8 mouse cellular contexts compared by ENCODE assay signal in the genomic region with DNA sequence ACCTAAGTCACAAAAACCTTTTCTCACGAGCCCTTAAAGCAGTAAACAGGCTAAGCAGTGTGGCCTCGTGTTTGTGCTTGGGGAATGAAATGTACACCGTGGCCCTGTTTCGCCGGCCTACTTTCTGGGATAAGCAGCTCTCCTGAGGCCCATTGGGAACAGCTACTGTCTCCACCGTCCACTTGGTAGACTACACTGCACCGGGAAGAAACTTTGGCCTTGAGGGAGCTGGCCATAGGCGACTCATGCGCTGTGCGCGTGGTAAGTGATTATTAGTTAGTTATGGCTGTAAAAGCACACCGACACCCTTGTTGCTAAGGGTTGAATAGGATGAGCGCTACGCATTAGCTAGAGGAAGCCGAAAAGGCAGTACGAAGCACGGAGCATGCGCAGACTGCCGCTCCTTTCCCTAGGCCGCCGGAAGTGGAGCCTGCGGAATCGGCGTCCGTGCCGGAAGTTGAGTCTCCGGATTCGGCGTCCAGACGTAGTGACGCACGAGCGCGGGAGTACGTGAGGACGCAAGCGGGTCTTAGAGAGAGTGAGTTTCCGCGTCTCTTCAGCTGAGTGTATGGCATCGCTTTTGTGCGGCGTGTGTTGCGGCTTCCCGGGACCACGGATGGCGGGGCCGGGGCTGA. TPM values are rescaled to one million over a fixed set of nuclear protein-coding genes. Genes with fewer than 3 reads are reported as not detected.
DNase-seq lines count a peak whose midpoint lies in the region; ATAC-seq and TF ChIP-seq lines count a peak whose summit lies in the region.

A gene (plus strand): TSS at position 342 of the 635 bp plus-strand sequence.

- H3K27me3 ChIP-seq in ES-Bruce4 (ENCODE audit: control insufficient read depth, insufficient read depth, low read length, poor library complexity, severe bottlenecking) = no peaks in the 10 kb centered on the region
- H3K27me3 ChIP-seq in forebrain, embryonic 13.5 days = 0 out of 2 replicates have a peak, but pooled peaks cover 6% of the 10 kb centered on the region
- H3K27me3 ChIP-seq in liver, postnatal 0 days (ENCODE audit: insufficient read depth, low read length) = no peaks in the 10 kb centered on the region
- H3K27me3 ChIP-seq in neural tube, embryonic 14.5 days (ENCODE audit: control insufficient read depth, insufficient read depth, low read length) = no peaks in the 10 kb centered on the region

- TF ChIP-seq CTCF in ES-Bruce4 (IDR thresholded peaks at IDR 0.05; ENCODE audit: low read depth, low read length) = no peak
- no peak for TF ChIP-seq CTCF in liver, postnatal 0 days (IDR thresholded peaks at IDR 0.05; ENCODE audit: low read depth)

- no peaks in the 10 kb centered on the region for H3K4me1 ChIP-seq in ES-Bruce4 (ENCODE audit: control insufficient read depth, insufficient read depth, low read length)
- peaks cover 31% of the 10 kb centered on the region for H3K4me1 ChIP-seq in forebrain, embryonic 13.5 days
- H3K4me1 ChIP-seq in liver, postnatal 0 days (ENCODE audit: insufficient read depth) = peaks cover 10% of the 10 kb centered on the region
- H3K4me1 ChIP-seq in neural tube, embryonic 14.5 days (ENCODE audit: control insufficient read depth, insufficient read depth, low read length) = peaks cover 16% of the 10 kb centered on the region; the same call in 1 of the 2 replicates

- H3K9me3 ChIP-seq in ES-Bruce4 (replicated peaks; ENCODE audit: control insufficient read depth, insufficient read depth, low read length, poor library complexity, severe bottlenecking) = no peaks in the 10 kb centered on the region
- no peaks in the 10 kb centered on the region for H3K9me3 ChIP-seq in forebrain, embryonic 13.5 days (replicated peaks)
- H3K9me3 ChIP-seq in liver, postnatal 0 days (ENCODE audit: low read length) = no peaks in the 10 kb centered on the region
- H3K9me3 ChIP-seq in neural tube, embryonic 14.5 days (ENCODE audit: control insufficient read depth, low read length) = no peaks in the 10 kb centered on the region

- ATAC-seq in cerebellum, adult (ENCODE audit: insufficient number of reproducible peaks, low FRiP score, low TSS enrichment) = peak; percentile 100
- peak; percentile 98 for ATAC-seq in forebrain, embryonic 13.5 days
- ATAC-seq in liver, postnatal 0 days = peak; percentile 99
- peak; percentile 98 for ATAC-seq in neural tube, embryonic 14.5 days (ENCODE audit: low read depth)

- intact Hi-C loops in heart, postnatal 10 days (cut with DNase I) = loop anchor here (5.0 to 10.0 kb wide), 2 partner anchors 116 to 409 kb away; a partner anchor contains a TSS

- TF ChIP-seq EP300 in ES-Bruce4 (IDR thresholded peaks at IDR 0.05; ENCODE audit: insufficient read depth, low read depth, low read length) = no peak
- TF ChIP-seq EP300 in liver, postnatal 0 days (IDR thresholded peaks at IDR 0.05; ENCODE audit: low read depth) = no peak

- peak; percentile 67 for TF ChIP-seq POLR2A in ES-Bruce4 (IDR thresholded peaks at IDR 0.05; ENCODE audit: insufficient read depth, low read length)

- no peak within 1 kb of the TSS; the same call in 1 of the 2 replicates for H3K27ac ChIP-seq in ES-Bruce4 (ENCODE audit: insufficient read depth, low read length)
- peak within 1 kb of the TSS; percentile 98 for H3K27ac ChIP-seq in forebrain, embryonic 13.5 days
- H3K27ac ChIP-seq in liver, postnatal 0 days (ENCODE audit: low read depth) = peak within 1 kb of the TSS; percentile 94
- H3K27ac ChIP-seq in neural tube, embryonic 14.5 days (ENCODE audit: low read depth, low read length) = peak within 1 kb of the TSS; percentile 95

- H3K4me3 ChIP-seq in ES-Bruce4 (ENCODE audit: low read depth, low read length) = peak within 1 kb of the TSS; percentile 97
- H3K4me3 ChIP-seq in forebrain, embryonic 13.5 days = peak within 1 kb of the TSS; percentile 90
- peak within 1 kb of the TSS; percentile 98 for H3K4me3 ChIP-seq in liver, postnatal 0 days (ENCODE audit: low read depth, low read length)
- peak within 1 kb of the TSS; percentile 85 for H3K4me3 ChIP-seq in neural tube, embryonic 14.5 days (ENCODE audit: low read depth, low read length)

- H3K9ac ChIP-seq in ES-Bruce4 (ENCODE audit: low read depth, poor library complexity, severe bottlenecking) = peak within 1 kb of the TSS; percentile 82
- H3K9ac ChIP-seq in forebrain, embryonic 13.5 days = peak within 1 kb of the TSS; percentile 94
- H3K9ac ChIP-seq in liver, postnatal 0 days (replicated peaks) = peak within 1 kb of the TSS; percentile 95
- peak within 1 kb of the TSS; percentile 80 for H3K9ac ChIP-seq in neural tube, embryonic 14.5 days (replicated peaks; ENCODE audit: low read depth, low read length)

- DNase-seq in heart, postnatal 10 days = peak; percentile 98
- DNase-seq in large intestine, adult 2 months (ENCODE audit: low read depth, low spot score) = peak; percentile 95
- DNase-seq in liver, postnatal 0 days = peak; percentile 97
- DNase-seq in testis, postnatal 10 days (ENCODE audit: low spot score) = peak; percentile 97

- peak within 1 kb of the TSS; percentile 68 for H3K4me2 ChIP-seq in forebrain, embryonic 13.5 days
- peak within 1 kb of the TSS; percentile 72 for H3K4me2 ChIP-seq in liver, postnatal 0 days (ENCODE audit: low read depth, low read length)
- H3K4me2 ChIP-seq in neural tube, embryonic 14.5 days (ENCODE audit: low read depth, low read length) = peak within 1 kb of the TSS; percentile 60

- 4% methylated on average over 47 of the region's 47 CpGs for WGBS in forebrain, embryonic 13.5 days
- WGBS in large intestine, adult 2 months = 5% methylated on average over 47 of the region's 47 CpGs
- 7% methylated on average over 47 of the region's 47 CpGs for WGBS in liver, postnatal 0 days (ENCODE audit: insufficient replicate concordance)
- 3% methylated on average over 47 of the region's 47 CpGs for WGBS in neural tube, embryonic 14.5 days

- no peaks in the 10 kb centered on the region for H3K36me3 ChIP-seq in ES-Bruce4 (ENCODE audit: control insufficient read depth, insufficient read depth, low read length, poor library complexity, severe bottlenecking)
- no peaks in the 10 kb centered on the region for H3K36me3 ChIP-seq in forebrain, embryonic 13.5 days (ENCODE audit: poor library complexity, severe bottlenecking)
- no peaks in the 10 kb centered on the region for H3K36me3 ChIP-seq in liver, postnatal 0 days (replicated peaks; ENCODE audit: insufficient read depth, low read length)
- H3K36me3 ChIP-seq in neural tube, embryonic 14.5 days (ENCODE audit: control insufficient read depth, insufficient read depth, low read length) = no peaks in the 10 kb centered on the region

RNA-seq across cellular contexts. Expression of the gene that starts here (rescaled TPM):
- 19.2 and 21.4 TPM in 2 replicates for polyA plus RNA-seq in ES-Bruce4 (2011; ENCODE audit: insufficient read depth, insufficient read length, low read depth, missing spikeins)
- 5.7 and 6.3 TPM in 2 replicates for polyA plus RNA-seq in forebrain, embryonic 13.5 days (2015; fragmentation: Nextera tagmentation; extraction: Ambion mirVana)
- total RNA-seq in heart, postnatal 10 days (2021) = 10 to 100 TPM; 10.7 to 11.6 TPM
- 7.8 and 12.1 TPM in 2 replicates for polyA plus RNA-seq in large intestine, adult 2 months (2012; rRNA removed)
- 4.7 and 5.9 TPM in 2 replicates for polyA plus RNA-seq in liver, postnatal 0 days (2015; fragmentation: Nextera tagmentation; extraction: Ambion mirVana)
- 2.7 and 3.2 TPM in 2 replicates for polyA plus RNA-seq in neural tube, embryonic 14.5 days (2014; fragmentation: Nextera tagmentation; extraction: Ambion mirVana)
